Mouse (Mus musculus): ENCODE data around the gene Lrrc59. TPM values are rescaled to one million over a fixed set of nuclear protein-coding genes. Genes with fewer than 3 reads are reported as not detected.
"Not testable (repeated sequence)": the region's sequence is repeated elsewhere in the genome, so short reads cannot be mapped to it uniquely, and the experiment has no call there.

Gene Lrrc59
- total and polyA plus RNA-seq, 3 experiments = 324 to 493 (median 325) TPM

DNA sequence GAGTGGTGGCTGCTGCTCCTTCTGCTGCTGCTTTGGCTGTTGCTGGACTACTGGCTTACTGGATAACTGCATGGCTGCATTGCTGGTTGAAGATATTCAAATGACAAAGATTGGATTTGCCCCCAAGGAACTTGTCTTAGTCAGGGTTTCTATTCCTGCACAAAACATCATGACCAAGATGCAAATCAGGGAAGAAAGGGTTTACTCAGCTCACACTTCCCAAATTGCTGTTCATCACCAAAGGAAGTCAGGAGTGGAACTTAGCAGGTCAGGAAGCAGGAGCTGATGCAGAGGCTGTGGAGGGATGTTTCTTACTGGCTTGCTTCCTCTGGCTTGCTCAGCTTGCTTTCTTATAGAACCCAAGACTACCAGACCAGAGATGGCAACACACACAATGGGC is 62.9 kb downstream of the Lrrc59 start:
- H3K9ac ChIP-seq (ENCODE audit: insufficient read depth, low read depth); H3K79me2 ChIP-seq (replicated peaks; ENCODE audit: control insufficient read depth, extremely low read depth, insufficient read depth, poor library complexity, severe bottlenecking); in situ Hi-C loops (cut with MboI; ENCODE audit: low pct_ligation_motif_present, low pct_unique_long_range_greater_than_20kb, low sequenced_read_pairs); H3K4me3 ChIP-seq (replicated peaks in 1 of 3; ENCODE audit: low read depth in 2 of 3, low read length in 2 of 3, poor library complexity in 1 of 3); H3K27me3 ChIP-seq (replicated peaks); H3K9me3 ChIP-seq (replicated peaks; ENCODE audit: low read length); dilution Hi-C loops (cut with MboI; ENCODE audit: extremely low pct_ligation_motif_present, extremely low pct_unique_long_range_greater_than_20kb, low sequenced_read_pairs); H3K36me3 ChIP-seq (replicated peaks in 1 of 2; ENCODE audit: control insufficient read depth in 1 of 2, insufficient read depth in 1 of 2, low read length in 1 of 2); H3K27ac ChIP-seq (ENCODE audit: insufficient read depth, low read depth): not testable (repeated sequence)
- Histone ChIP-seq H3K4me2 (ENCODE audit: insufficient read depth, low read depth, poor library complexity, severe bottlenecking) (peak overlapping the region; percentile 26; the same call in 1 of the 2 replicates), H3K4me1 (ENCODE audit: control insufficient read depth in 1 of 2, insufficient read depth in 2 of 2) (peaks cover 21 to 66% of the 10 kb centered on the region in 2 experiments)
- peak; percentile 80 for DNase-seq (ENCODE audit: extremely low read depth)
- TF ChIP-seq TCF12 (IDR thresholded peaks at IDR 0.05; ENCODE audit: low read depth, low read length) (peak; percentile 66; the same call in 1 of the 2 replicates), CHD2 (IDR thresholded peaks at IDR 0.05; ENCODE audit: low read length) (0 out of 2 replicates have a peak, but pooled peaks have one; percentile 53), EP300 (IDR thresholded peaks at IDR 0.05; ENCODE audit: low read length) (peak; percentile 89), IRF4 (IDR thresholded peaks at IDR 0.05; ENCODE audit: low read depth, low read length) (peak; percentile 86), MAX (IDR thresholded peaks at IDR 0.05; ENCODE audit: low read length) (peak; percentile 16; the same call in 1 of the 2 replicates), RCOR1 (conservative IDR thresholded peaks at IDR 0.05; ENCODE audit: low read depth, low read length) (peak; percentile 73; the same call in 1 of the 2 replicates), JUN (IDR thresholded peaks at IDR 0.05; ENCODE audit: insufficient read depth, low read depth, low read length) (peak; percentile 57; the same call in 1 of the 2 replicates), BHLHE40 (IDR thresholded peaks at IDR 0.05; ENCODE audit: low read depth, low read length) (peak; percentile 69), MYC (IDR thresholded peaks at IDR 0.05; ENCODE audit: low read depth, low read length) (0 out of 2 replicates have a peak, but pooled peaks have one; percentile 27), MAZ (IDR thresholded peaks at IDR 0.05; ENCODE audit: low read depth, low read length) (0 out of 2 replicates have a peak, but pooled peaks have one; percentile 40), ETS1 (conservative IDR thresholded peaks at IDR 0.05; ENCODE audit: low read depth, low read length) (peak; percentile 80), MAFK (IDR thresholded peaks at IDR 0.05; ENCODE audit: insufficient replicate concordance, low read length) (peak; percentile 80), MEF2A (IDR thresholded peaks at IDR 0.05; ENCODE audit: borderline replicate concordance, low read depth, low read length) (peak; percentile 97), ELF1 (IDR thresholded peaks at IDR 0.05; ENCODE audit: low read depth, low read length) (0 out of 2 replicates have a peak, but pooled peaks have one; percentile 15), SIN3A (IDR thresholded peaks at IDR 0.05; ENCODE audit: low read length) (0 out of 2 replicates have a peak, but pooled peaks have one; percentile 35)

Other genes starting within 250 kb of the Lrrc59 start
- gene Abcc3, start 236.8 kb upstream of the Lrrc59 start, total RNA-seq (2012; rRNA removed) = 0.08 and 0.21 TPM in 2 replicates
- 0.15 and 0.40 TPM in 2 replicates for gene Abcc3, start 236.8 kb upstream of the Lrrc59 start, total RNA-seq (2014; rRNA removed)
- gene Abcc3, start 236.8 kb upstream of the Lrrc59 start, polyA plus RNA-seq (2012; ENCODE audit: insufficient read length, low read depth) = 0.46 and 0.66 TPM in 2 replicates
- 0.59 and 1.7 TPM in 2 replicates for gene Cacna1g, start 155.6 kb upstream of the Lrrc59 start, total RNA-seq (2012; rRNA removed)
- 0.97 and 2.4 TPM in 2 replicates for gene Cacna1g, start 155.6 kb upstream of the Lrrc59 start, total RNA-seq (2014; rRNA removed)
- gene Cacna1g, start 155.6 kb upstream of the Lrrc59 start, polyA plus RNA-seq (2012; ENCODE audit: insufficient read length, low read depth) = 3.7 and 4.1 TPM in 2 replicates
- gene Spata20, start 143.6 kb upstream of the Lrrc59 start, total RNA-seq (2012; rRNA removed) = not detected in 2 replicates
- gene Spata20, start 143.6 kb upstream of the Lrrc59 start, total RNA-seq (2014; rRNA removed) = not detected in 2 replicates
- gene Spata20, start 143.6 kb upstream of the Lrrc59 start, polyA plus RNA-seq (2012; ENCODE audit: insufficient read length, low read depth) = not detected in 2 replicates
- gene Epn3, start 129.8 kb upstream of the Lrrc59 start, total RNA-seq (2012; rRNA removed) = 0.04 TPM in 1 of 2 replicates, not detected in the other
- gene Epn3, start 129.8 kb upstream of the Lrrc59 start, total RNA-seq (2014; rRNA removed) = 0.05 TPM in 1 of 2 replicates, not detected in the other
- gene Epn3, start 129.8 kb upstream of the Lrrc59 start, polyA plus RNA-seq (2012; ENCODE audit: insufficient read length, low read depth) = 0.11 and 0.19 TPM in 2 replicates
- 1.3 and 3.1 TPM in 2 replicates for gene Mycbpap, start 108.0 kb upstream of the Lrrc59 start, total RNA-seq (2012; rRNA removed)
- gene Mycbpap, start 108.0 kb upstream of the Lrrc59 start, total RNA-seq (2014; rRNA removed) = 0.08 and 0.43 TPM in 2 replicates
- gene Mycbpap, start 108.0 kb upstream of the Lrrc59 start, polyA plus RNA-seq (2012; ENCODE audit: insufficient read length, low read depth) = 0.98 and 1.1 TPM in 2 replicates
- 6.0 and 7.3 TPM in 2 replicates for gene Rsad1, start 80.5 kb upstream of the Lrrc59 start, total RNA-seq (2012; rRNA removed)
- gene Rsad1, start 80.5 kb upstream of the Lrrc59 start, total RNA-seq (2014; rRNA removed) = 7.2 and 9.3 TPM in 2 replicates
- 8.6 and 9.2 TPM in 2 replicates for gene Rsad1, start 80.5 kb upstream of the Lrrc59 start, polyA plus RNA-seq (2012; ENCODE audit: insufficient read length, low read depth)
- 0.13 and 0.17 TPM in 2 replicates for gene Chad, start 64.7 kb upstream of the Lrrc59 start, total RNA-seq (2012; rRNA removed)
- gene Chad, start 64.7 kb upstream of the Lrrc59 start, total RNA-seq (2014; rRNA removed) = not detected in 2 replicates
- gene Chad, start 64.7 kb upstream of the Lrrc59 start, polyA plus RNA-seq (2012; ENCODE audit: insufficient read length, low read depth) = 0.41 and 0.53 TPM in 2 replicates
- 4.9 and 7.5 TPM in 2 replicates for gene Acsf2, start 27.9 kb upstream of the Lrrc59 start, total RNA-seq (2012; rRNA removed)
- 4.1 and 4.5 TPM in 2 replicates for gene Acsf2, start 27.9 kb upstream of the Lrrc59 start, total RNA-seq (2014; rRNA removed)
- gene Acsf2, start 27.9 kb upstream of the Lrrc59 start, polyA plus RNA-seq (2012; ENCODE audit: insufficient read length, low read depth) = 24.1 and 25.7 TPM in 2 replicates
- 104 and 114 TPM in 2 replicates for gene Mrpl27, start 24.0 kb downstream of the Lrrc59 start, total RNA-seq (2012; rRNA removed)
- 128 and 139 TPM in 2 replicates for gene Mrpl27, start 24.0 kb downstream of the Lrrc59 start, total RNA-seq (2014; rRNA removed)
- 86.6 and 95.2 TPM in 2 replicates for gene Mrpl27, start 24.0 kb downstream of the Lrrc59 start, polyA plus RNA-seq (2012; ENCODE audit: insufficient read length, low read depth)
- 36.8 and 46.9 TPM in 2 replicates for gene Eme1, start 24.2 kb downstream of the Lrrc59 start, total RNA-seq (2012; rRNA removed)
- 38.4 and 40.8 TPM in 2 replicates for gene Eme1, start 24.2 kb downstream of the Lrrc59 start, total RNA-seq (2014; rRNA removed)
- gene Eme1, start 24.2 kb downstream of the Lrrc59 start, polyA plus RNA-seq (2012; ENCODE audit: insufficient read length, low read depth) = 45.9 and 55.2 TPM in 2 replicates
- gene Xylt2, start 47.7 kb downstream of the Lrrc59 start, total RNA-seq (2012; rRNA removed) = 15.5 and 20.2 TPM in 2 replicates
- 10.1 and 11.2 TPM in 2 replicates for gene Xylt2, start 47.7 kb downstream of the Lrrc59 start, total RNA-seq (2014; rRNA removed)
- 15.2 and 16.3 TPM in 2 replicates for gene Xylt2, start 47.7 kb downstream of the Lrrc59 start, polyA plus RNA-seq (2012; ENCODE audit: insufficient read length, low read depth)
- not detected in 2 replicates for gene Gm11541, start 74.7 kb downstream of the Lrrc59 start, total RNA-seq (2012; rRNA removed)
- 0.17 TPM in 1 of 2 replicates, not detected in the other for gene Gm11541, start 74.7 kb downstream of the Lrrc59 start, total RNA-seq (2014; rRNA removed)
- gene Gm11541, start 74.7 kb downstream of the Lrrc59 start, polyA plus RNA-seq (2012; ENCODE audit: insufficient read length, low read depth) = not detected in 2 replicates
- 0.21 TPM in 1 of 2 replicates, not detected in the other for gene Cdc34b, start 112.0 kb downstream of the Lrrc59 start, total RNA-seq (2012; rRNA removed)
- gene Cdc34b, start 112.0 kb downstream of the Lrrc59 start, total RNA-seq (2014; rRNA removed) = 0.19 TPM in 1 of 2 replicates, not detected in the other
- gene Cdc34b, start 112.0 kb downstream of the Lrrc59 start, polyA plus RNA-seq (2012; ENCODE audit: insufficient read length, low read depth) = not detected in 2 replicates
- 0.17 TPM in 1 of 2 replicates, not detected in the other for gene Tmem92, start 152.9 kb downstream of the Lrrc59 start, total RNA-seq (2012; rRNA removed)
- not detected in 2 replicates for gene Tmem92, start 152.9 kb downstream of the Lrrc59 start, total RNA-seq (2014; rRNA removed)
- not detected in 2 replicates for gene Tmem92, start 152.9 kb downstream of the Lrrc59 start, polyA plus RNA-seq (2012; ENCODE audit: insufficient read length, low read depth)